Mouse (Mus musculus) heart, embryonic 15.5 days (tissue): ENCODE results near the gene Gas2l1. TPM values are rescaled to one million over a fixed set of nuclear protein-coding genes. Genes with fewer than 3 reads are reported as not detected.

Source experiments
- ATAC-seq: fragments of 200-750 bp; cut with Nextera tagmentation; replicated peaks from 2 replicates; pipeline ENCODE4 v1.8.0; 2017; ENCODE audit warnings: low read depth, moderate TSS enrichment; ENCODE audit not compliant: insufficient number of reproducible peaks, insufficient read depth, low FRiP score
- H3K27ac ChIP-seq: fragments of 300-500 bp; sonication (generic); 2 replicates; pipeline ENCODE4 v1.5.1; 2015; ENCODE audit warnings: mild to moderate bottlenecking, inconsistent platforms
- H3K27me3 ChIP-seq: fragments of 300-500 bp; sonication (generic); 2 replicates; pipeline ENCODE4 v1.6.1; 2015; ENCODE audit warnings: inconsistent platforms
- H3K36me3 ChIP-seq: fragments of 300-500 bp; sonication (generic); 2 replicates; pipeline ENCODE4 v1.6.1; 2015; ENCODE audit warnings: mild to moderate bottlenecking, inconsistent platforms
- H3K4me1 ChIP-seq: fragments of 300-500 bp; sonication (generic); replicated peaks from 2 replicates; pipeline ENCODE4 v1.6.1; 2015; ENCODE audit warnings: inconsistent platforms
- H3K4me2 ChIP-seq: fragments of 300-500 bp; sonication (generic); 2 replicates; pipeline ENCODE4 v1.6.1; 2015; ENCODE audit warnings: inconsistent platforms, mild to moderate bottlenecking, moderate library complexity
- H3K4me3 ChIP-seq: fragments of 300-500 bp; sonication (generic); 2 replicates; pipeline ENCODE4 v1.5.1; 2015; ENCODE audit warnings: mild to moderate bottlenecking, inconsistent platforms
- H3K9ac ChIP-seq: fragments of 300-500 bp; sonication (generic); 2 replicates; pipeline ENCODE4 v1.6.1; 2015; ENCODE audit warnings: mild to moderate bottlenecking, inconsistent platforms
- H3K9me3 ChIP-seq: fragments of 300-500 bp; sonication (generic); replicated peaks from 2 replicates; pipeline ENCODE4 v1.6.1; 2016; ENCODE audit warnings: inconsistent platforms
- WGBS: fragments of 180-500 bp; shearing (Covaris S2); methylation state at CpG from one replicate; pipeline ENCODE4 v1.1.7; 2015; ENCODE audit warnings: mixed read lengths; 5-methylcytosine and 5-hydroxymethylcytosine counted together
- microRNA-seq: library from miRNA; unstranded; fragments of <30 nt; microRNA quantifications from one replicate; pipeline ENCODE4, GENCODE M21; 2016
- polyA plus RNA-seq: library from polyadenylated mRNA; unstranded; fragments of >200 nt; fragmentation: Nextera tagmentation; extraction: Ambion mirVana; gene quantifications from 2 replicates; pipeline ENCODE4 v1.2.1, GENCODE M21; 2015

Gas2l1 gene
- polyA plus RNA-seq, 1 experiment from 2014 or later, result 19.4 TPM

DNA sequence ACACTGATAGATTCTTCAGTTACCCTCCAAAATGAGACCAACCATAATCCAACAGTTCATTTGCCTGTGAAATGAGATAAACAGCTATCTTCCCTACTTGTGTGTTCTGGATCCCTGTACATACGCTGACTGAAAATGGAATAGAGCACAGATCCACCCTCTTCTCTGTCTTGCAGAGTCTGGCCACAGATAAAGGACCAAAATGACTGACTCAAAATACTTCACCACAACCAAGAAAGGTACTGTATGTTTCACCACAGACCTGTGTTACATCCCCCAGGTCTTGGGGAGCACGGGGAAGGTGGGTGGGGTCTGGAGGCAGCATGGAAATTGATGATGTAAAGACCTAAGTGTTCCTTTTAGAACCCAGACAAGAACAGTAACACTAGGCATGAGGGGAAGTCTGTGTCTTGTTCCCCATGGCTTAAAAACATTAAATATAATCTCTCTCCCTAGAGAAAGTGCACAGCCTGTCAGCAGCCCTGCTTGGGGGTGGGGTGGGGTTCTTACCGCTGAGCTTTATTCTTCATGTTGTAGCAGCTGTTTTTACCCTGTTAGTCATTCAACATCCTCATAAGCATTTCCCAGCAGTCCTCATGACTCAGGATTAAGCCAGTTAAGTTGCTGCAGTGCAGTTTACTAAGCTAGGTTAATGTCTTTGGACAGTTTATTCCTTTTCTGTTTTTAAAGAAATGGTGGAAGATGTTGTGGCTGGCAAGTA is 55.6 kb downstream of the Gas2l1 start:
- Histone ChIP-seq H3K27ac (no peak overlapping the region), H3K4me3 (no peak overlapping the region), H3K4me2 (no peak overlapping the region), H3K9me3 (no peaks in the 10 kb centered on the region), H3K9ac (no peak overlapping the region), H3K27me3 (no peaks in the 10 kb centered on the region), H3K4me1 (no peaks in the 10 kb centered on the region), H3K36me3 (peaks cover 19% of the 10 kb centered on the region; the same call in 1 of the 2 replicates)
- WGBS, result 68% methylated on average over 3 of the region's 3 CpGs
- no peak for ATAC-seq

GRCm38 (mm10) chr11:5008867-5009266 is 56.3 kb downstream of the Gas2l1 start:
- no peak overlapping the region for H3K9ac ChIP-seq
- WGBS, result 53% methylated on average over 3 of the region's 3 CpGs
- no peaks in the 10 kb centered on the region for H3K9me3 ChIP-seq

DNA sequence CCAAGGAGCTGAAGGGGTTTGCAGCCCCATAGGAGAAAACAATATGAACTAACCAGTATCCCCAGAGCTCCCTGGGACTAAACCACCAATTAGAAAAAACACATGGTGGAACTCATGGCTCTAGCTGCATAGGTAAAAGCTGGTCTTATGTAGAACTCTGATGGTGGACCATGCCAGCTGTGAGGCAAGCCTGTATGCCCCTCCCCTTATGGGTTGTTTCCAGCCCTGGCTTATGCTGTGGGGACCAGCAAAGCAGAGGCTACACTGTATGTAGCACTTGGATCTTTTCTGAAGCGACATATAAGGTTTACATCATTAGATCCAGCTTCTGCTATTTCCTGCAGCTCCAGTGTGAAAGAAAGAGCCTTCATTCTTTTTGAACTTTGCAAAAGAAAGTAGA is 57.9 kb downstream of the Gas2l1 start:
- Histone ChIP-seq H3K27ac (no peak overlapping the region), H3K4me3 (no peak overlapping the region), H3K9ac (no peak overlapping the region), H3K4me1 (no peaks in the 10 kb centered on the region), H3K36me3 (peaks cover 3% of the 10 kb centered on the region; the same call in 1 of the 2 replicates), H3K4me2 (no peak overlapping the region), H3K27me3 (no peaks in the 10 kb centered on the region), H3K9me3 (no peaks in the 10 kb centered on the region)
- ATAC-seq, result no peak
- WGBS, result 82% methylated on average over 1 of the region's 1 CpGs

More at GRCm38 (mm10) chr11:5008867-5009266, 56.3 kb downstream of the Gas2l1 start:
- H3K27me3 ChIP-seq, result no peaks in the 10 kb centered on the region
- no peak for ATAC-seq
- peaks cover 13% of the 10 kb centered on the region; the same call in 1 of the 2 replicates for H3K36me3 ChIP-seq
- H3K4me3 ChIP-seq, result no peak overlapping the region
- H3K4me2 ChIP-seq, result no peak overlapping the region
- no peaks in the 10 kb centered on the region for H3K4me1 ChIP-seq
- no peak overlapping the region for H3K27ac ChIP-seq

- no peak overlapping the region for H3K9ac ChIP-seq
- no peaks in the 10 kb centered on the region for H3K9me3 ChIP-seq
- no peaks in the 10 kb centered on the region for H3K27me3 ChIP-seq
- ATAC-seq, result no peak
- 79% methylated on average over 2 of the region's 2 CpGs for WGBS
- no peak overlapping the region for H3K4me2 ChIP-seq
- peaks cover 4% of the 10 kb centered on the region; the same call in 1 of the 2 replicates for H3K36me3 ChIP-seq
- no peak overlapping the region for H3K4me3 ChIP-seq
- H3K27ac ChIP-seq, result no peak overlapping the region
- no peaks in the 10 kb centered on the region for H3K4me1 ChIP-seq
Measured at GRCm38 (mm10) chr11:5005528-5005927, 59.6 kb downstream of the Gas2l1 start.

Small RNA genes lying within 50 kb of the gene (microRNA-seq; reads per million reads assigned to microRNA genes)
- gene Gm47296, result not detected

Other genes with a start within 250 kb of the Gas2l1 start
- 39.3 and 43.8 TPM in 2 replicates for gene Nf2, start 215.8 kb downstream of the Gas2l1 start, polyA plus RNA-seq
- 20.7 and 29.3 TPM in 2 replicates for gene Nipsnap1, start 191.4 kb downstream of the Gas2l1 start, polyA plus RNA-seq
- gene Thoc5, start 170.0 kb downstream of the Gas2l1 start, polyA plus RNA-seq, result 18.9 and 22.5 TPM in 2 replicates
- 0.13 and 0.60 TPM in 2 replicates for gene Nefh, start 117.3 kb downstream of the Gas2l1 start, polyA plus RNA-seq
- 32.1 and 44.9 TPM in 2 replicates for gene Ap1b1, start 78.5 kb downstream of the Gas2l1 start, polyA plus RNA-seq
- 0.96 and 1.1 TPM in 2 replicates for gene Rasl10a, start 7.2 kb downstream of the Gas2l1 start, polyA plus RNA-seq
- gene Rhbdd3, start 33.6 kb upstream of the Gas2l1 start, polyA plus RNA-seq, result 26.2 and 30.9 TPM in 2 replicates
- 359 and 482 TPM in 2 replicates for gene Ewsr1, start 33.9 kb upstream of the Gas2l1 start, polyA plus RNA-seq
- gene Emid1, start 86.9 kb upstream of the Gas2l1 start, polyA plus RNA-seq, result 6.5 and 14.6 TPM in 2 replicates
- gene Kremen1, start 196.2 kb upstream of the Gas2l1 start, polyA plus RNA-seq, result 24.0 and 29.3 TPM in 2 replicates